Mouse (Mus musculus) mouse trophoblast stem cell (cell line): Measurements from ENCODE around the gene Nrp2.

Experiments used
- in situ Hi-C, 2 experiments: fragments of 300-500 bp; cut with MseI, MboI; formaldehyde crosslinking; loops; 2 replicates in 1 of 2; 3 replicates in 1 of 2; pipeline ENCODE4 v1.15.1; 2025

The Nrp2 gene

DNA sequence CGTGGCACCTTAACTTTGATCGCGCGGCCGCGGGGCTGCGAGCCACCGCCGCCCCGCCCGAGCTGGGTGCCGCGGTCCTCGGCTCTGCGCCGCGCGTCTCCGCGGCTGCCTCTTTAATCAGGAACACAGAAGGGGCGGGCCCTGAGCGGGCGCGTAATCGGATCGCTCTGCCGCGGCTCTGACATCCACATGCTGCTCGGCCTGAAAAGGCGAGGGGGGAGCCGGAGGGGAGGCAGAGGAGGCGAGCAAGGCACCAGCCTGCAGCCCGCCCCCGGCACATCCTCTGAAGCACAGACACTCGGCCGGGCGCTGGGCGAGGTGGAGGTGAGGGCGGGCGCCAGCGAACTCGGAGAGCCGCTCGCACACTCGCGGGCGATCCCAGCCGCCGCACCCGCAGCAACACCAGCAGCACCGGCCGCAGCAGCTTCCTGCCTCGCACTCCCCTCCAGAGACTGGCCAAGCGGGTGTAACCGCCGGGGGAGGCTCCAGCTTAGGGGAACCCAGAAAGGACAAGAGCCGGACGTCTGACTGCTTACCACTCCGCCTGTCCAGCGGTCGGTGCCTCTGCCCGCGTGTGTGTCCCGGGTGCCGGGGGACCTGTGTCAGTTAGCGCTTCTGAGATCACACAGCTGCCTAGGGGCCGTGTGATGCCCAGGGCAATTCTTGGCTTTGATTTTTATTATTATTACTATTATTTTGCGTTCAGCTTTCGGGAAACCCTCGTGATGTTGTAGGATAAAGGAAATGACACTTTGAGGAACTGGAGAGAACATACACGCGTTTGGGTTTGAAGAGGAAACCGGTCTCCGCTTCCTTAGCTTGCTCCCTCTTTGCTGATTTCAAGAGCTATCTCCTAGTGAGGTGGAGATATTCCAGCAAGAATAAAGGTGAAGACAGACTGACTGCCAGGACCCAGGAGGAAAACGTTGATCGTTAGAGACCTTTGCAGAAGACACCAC, at the start of gene Nrp2:
TSS of gene Nrp2 (plus strand) at position 128 of the 959 bp plus-strand sequence.
- in situ Hi-C loops = loop anchor here (10.0 kb wide), 2 partner anchors 221 to 309 kb away; no protein-coding TSS in a partner anchor

DNA sequence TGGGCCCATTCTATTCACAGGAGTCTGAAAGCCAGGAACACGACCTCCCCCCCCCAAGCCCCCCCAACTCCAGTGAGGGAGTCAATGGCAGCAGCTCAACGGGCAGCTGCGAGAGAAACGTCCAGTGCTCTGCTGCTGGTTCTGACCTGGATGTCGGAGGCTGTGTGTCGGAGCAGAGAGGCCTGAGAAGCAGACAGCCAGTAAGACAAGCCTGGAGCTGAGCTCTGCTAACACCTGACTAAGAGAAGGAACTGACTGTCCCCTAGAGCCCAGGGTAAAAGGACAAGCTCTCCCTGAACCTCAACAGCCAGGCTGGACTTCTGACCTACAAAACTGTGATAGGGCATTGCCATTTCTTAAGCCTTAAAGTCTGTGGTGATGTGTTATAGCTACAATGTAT, 48.6 kb upstream of the Nrp2 start:
- in situ Hi-C loops = no loop called here

DNA sequence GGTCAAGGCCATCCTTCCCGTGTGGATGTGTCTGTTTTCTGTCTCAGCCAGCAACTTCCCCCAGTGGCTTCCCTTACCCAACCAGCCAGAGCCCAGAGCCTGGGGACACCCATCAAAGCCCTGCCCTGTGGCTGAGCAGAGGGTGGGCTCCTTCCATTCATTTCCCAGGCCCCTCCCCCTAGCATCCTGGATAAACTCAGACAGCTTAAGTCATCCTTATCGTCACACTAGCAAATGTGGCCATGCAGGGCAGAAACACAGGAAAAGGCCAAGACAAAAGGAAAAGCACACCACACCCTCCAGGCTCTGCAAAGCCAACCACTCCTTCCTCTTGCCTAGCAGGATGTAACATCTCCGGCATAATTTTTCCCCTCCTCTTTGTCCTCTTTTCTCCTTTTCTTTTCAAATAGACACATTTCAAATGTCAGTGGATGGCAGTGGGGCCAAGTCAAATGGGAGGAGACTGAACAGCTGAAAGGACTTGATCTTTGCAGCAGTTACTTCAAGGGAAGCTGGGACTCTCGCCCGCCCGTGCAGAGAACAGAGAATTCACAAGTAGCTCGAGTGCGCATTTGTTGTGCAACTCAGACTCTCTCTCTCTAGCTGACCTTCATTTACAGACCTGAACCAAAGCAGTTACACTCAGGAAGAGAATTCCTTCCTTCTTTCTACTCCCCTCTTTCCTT, 38.0 kb upstream of the Nrp2 start:
- in situ Hi-C loops = no loop called here

DNA sequence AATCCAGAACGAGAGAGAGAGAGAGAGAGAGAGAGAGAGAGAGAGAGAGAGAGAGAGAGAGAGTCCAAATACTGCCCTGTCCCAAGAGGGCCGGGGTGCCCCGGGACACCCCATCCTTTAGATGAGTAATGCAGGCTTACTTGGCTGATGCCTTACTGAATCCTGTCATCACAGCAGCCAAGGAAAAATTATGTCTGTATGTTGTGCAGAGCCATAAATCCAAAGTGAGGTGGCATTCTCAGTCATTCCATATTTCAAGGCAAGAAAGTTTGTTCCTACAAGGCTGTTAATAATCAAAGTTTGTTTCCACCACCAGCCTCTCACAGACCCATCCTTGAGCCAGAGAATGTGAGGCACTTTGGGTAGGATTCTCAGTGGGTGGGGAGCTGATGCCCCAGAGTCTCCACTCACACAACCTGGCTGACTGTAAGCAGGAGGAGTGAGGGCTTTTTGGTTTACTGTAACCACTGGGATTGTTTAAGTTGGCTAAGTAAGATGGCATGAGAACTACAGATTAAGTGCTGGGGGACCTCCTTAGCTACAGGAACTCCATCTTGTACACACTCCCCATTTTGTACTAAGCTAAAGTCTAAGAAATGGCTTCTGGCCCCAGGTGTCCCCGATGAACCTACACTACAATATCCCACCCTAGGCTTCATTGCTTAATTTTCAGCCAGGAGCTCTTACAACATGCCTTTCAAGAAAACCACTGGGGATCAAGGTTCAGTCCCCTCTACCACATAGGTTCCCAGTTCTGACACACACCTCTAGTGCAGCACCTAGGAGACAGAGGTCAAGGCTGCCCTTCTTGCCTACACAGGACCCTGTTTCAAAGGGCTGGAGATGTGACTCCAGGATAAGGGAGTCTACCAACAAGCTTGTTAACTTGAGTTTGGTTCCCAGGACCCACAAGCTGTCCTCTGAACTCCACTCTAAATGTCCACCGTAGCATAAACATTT, 37.0 kb upstream of the Nrp2 start:
- in situ Hi-C loops = no loop called here

DNA sequence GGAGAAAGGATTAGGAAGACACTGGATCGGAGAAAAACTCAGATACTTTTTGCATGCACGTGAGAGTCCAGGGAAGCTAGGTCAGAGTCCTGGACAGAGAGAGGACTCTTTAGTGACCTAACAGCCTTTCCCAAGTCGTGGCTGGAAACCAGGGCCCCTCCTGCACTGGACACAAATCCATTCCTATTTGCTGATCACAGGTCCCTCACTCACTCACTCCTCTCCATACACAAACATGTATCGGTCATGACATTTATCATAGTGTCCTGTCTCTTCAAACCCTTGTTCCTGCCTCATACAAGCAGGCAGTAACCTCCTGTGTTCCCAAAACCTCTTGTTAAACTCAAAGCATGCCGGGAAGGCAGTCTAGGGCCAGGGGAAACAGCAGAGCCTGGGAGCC, 36.3 kb upstream of the Nrp2 start:
- in situ Hi-C loops = no loop called here

DNA sequence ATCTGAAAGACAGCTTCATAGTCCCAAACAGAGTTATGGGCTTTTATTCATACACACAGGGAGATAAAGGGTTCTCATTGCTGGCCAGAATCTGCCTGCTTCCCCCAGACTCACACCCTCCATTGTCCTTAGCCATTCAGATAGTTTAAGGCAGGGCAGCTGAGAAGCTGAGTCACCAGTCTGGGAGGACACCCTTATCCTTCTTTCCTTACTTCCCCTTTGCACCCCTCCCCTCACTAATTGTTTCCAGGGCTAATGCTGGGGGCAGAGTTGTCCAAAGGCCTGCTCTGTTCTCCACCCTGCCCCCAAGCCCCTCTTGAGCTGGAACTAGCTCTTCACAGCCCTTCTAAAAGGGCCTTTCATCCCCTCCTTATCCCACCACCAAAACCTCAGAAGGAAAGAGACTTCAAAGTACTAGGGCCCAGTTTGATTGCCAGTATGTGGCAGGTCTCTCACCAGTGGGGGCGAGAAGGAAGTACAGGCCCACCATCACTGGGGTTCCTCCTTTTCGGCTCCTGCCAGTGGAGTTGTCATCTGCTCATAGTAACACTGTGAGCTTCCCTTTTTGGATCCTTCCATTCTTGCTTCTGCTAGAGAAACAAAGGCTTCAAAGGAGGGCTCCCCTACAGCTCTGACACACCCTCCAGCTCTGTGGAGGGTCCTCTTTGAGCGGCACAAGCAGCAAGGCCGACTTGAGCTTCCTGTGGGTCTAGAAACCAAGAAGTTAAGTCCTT, 24.3 kb upstream of the Nrp2 start:
- in situ Hi-C loops = loop anchor here in 1 of 2 experiments (25.0 kb wide), 1 partner anchor 491 kb away; no protein-coding TSS in a partner anchor

DNA sequence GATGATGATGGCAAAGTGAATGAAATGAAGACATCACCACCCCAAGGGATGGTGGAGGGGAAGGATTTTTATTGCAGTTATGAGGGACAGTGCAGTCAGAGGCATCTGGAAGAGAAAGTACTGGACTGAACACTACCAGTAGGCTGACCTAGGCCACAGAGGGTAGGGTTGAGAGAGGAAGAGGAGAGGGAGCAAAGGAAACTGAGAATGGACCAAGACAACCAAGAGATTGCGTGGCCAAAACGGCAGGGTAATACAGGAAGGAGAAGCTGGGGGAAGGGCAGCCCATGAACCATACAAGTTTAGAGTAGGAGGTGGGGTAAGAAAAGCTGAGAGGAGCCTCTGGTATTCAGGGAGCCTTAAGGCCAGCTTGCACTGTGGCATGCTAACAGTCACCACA, 23.6 kb upstream of the Nrp2 start:
- in situ Hi-C loops = loop anchor here in 1 of 2 experiments (25.0 kb wide), 1 partner anchor 492 kb away; no protein-coding TSS in a partner anchor

DNA sequence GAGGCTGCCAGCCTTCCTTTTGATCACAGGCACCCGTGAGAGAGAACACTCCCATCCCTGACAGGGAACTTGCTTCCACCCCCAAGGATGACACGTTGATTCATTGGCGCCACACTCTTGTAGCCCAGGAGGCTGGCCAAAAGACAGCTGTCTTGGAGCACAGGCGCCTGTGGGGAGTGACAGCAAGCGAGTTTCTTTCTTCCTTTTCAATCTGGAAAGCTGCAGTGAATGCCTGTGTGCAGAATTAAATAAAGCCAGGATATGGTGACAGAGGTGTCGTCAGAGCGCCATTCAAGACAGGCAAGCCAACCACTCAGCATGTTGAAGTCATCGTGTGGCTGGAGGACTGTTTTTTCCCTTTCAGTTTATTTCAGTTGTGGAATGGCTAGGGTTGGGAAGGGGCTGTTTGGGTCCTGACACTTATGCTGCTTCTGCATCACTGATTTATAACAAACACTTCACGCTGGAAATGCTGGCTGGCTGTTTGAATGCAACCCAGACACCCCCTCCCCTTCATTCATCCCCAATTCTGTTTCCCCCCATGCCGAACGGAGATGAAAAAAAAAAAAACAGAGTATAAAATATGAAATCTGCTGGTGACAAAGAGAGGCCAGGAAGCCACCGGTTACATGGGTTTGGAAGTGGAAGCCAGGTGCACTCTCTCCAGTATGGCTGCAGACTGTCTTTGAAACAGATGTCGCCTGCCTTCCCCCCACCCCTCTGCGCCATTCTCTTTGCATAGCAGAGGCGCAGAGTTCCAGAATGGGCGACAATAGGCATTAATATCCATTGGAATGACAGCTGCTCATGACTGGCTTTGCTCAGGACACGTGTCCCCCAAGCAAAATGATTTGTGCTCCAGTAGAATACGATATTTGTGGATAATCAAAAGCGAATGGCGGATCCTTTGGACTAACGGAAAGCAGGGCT, 20.4 kb upstream of the Nrp2 start:
- in situ Hi-C loops = loop anchor here in 1 of 2 experiments (25.0 kb wide), 1 partner anchor 495 kb away; no protein-coding TSS in a partner anchor

DNA sequence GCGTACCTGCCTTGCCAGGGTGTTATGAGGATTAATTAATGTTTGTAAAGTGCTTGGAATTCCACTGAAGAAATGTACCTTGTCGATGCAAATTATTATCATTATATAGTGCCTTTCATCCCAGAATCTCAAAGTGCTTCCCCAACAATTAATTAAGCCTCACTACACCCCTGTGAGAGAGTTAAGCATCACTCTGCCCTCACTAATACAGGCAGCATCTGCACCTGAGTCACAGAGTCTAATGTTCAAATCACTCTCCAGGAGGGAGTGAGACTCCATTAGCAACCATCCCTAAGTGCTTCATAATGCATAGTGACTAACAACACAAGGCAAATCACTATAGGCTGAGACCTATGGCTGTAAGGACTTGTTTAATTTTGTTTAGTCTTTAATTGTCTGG, 19.6 kb upstream of the Nrp2 start:
- in situ Hi-C loops = loop anchor here in 1 of 2 experiments (25.0 kb wide), 1 partner anchor 496 kb away; no protein-coding TSS in a partner anchor

DNA sequence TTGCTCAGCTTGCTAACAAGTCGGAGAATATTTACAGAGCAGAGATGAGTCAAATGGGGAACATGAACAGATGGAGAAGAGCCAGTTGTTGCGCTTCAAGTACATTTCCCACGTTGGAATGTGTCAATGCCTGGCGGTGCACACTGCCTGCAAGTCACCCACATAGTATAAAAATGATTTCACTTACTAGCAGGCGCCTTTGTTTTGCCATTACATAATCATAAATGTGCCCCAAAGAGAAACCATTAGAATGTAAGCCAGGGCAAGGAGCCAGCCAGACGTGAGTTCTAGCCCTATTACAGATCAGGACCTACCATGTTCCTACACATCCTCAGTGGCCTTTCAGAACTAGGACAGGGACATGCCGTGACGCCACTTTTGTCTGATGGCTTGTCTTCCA, 15.6 kb upstream of the Nrp2 start:
- in situ Hi-C loops = loop anchor here in 1 of 2 experiments (25.0 kb wide), 1 partner anchor 500 kb away; no protein-coding TSS in a partner anchor

DNA sequence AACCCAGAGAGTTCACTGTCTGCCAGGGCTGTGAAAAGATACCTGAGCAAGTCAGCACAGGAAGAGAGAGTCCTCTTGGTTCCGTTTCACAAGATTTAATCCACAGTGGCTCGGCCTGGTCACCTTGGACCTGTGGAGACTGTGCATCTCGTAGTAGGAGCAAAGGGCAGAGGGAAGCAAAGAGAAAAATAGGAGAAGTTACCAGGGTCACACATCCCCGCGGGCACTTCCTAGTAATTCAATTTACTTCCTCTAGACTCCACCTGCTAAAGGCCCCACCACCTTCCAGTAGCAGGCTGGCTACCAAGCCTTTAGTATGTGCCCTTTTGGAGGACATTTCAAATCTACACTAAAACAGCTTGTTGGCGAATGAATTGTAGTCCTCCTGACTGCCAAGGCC, 11.9 kb upstream of the Nrp2 start:
- in situ Hi-C loops = loop anchor here in 1 of 2 experiments (25.0 kb wide), 1 partner anchor 504 kb away; no protein-coding TSS in a partner anchor

DNA sequence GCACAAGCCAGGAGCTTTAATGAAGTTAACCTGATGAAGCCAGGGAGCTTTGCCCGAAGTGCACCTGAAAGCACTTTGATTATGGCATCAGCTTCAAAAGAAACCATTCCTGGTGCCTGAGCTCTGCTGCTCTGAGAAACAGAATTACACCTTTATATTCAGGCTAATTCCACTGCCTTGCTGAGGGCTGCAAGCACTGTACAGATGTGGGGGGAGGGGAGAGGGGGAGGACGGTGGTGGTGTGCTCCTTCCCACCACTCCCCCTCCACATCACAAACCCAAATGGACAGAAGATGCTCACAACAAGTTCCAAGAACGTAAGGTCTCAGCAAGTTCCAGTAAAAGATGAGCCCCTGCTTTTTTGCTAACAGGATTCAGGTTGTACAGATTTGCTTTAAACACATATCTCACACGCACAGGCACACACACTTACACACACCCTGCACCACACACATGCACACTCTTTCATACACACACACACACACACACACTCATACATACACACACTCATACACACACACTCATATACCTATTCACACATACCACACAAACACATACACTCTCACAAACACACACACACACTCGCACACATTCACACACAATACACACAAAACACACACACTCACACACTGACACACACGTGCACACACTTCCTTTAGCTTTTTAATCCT, 6.6 kb upstream of the Nrp2 start:
- in situ Hi-C loops = loop anchor here in 1 of 2 experiments (25.0 kb wide), 1 partner anchor 509 kb away; no protein-coding TSS in a partner anchor

DNA sequence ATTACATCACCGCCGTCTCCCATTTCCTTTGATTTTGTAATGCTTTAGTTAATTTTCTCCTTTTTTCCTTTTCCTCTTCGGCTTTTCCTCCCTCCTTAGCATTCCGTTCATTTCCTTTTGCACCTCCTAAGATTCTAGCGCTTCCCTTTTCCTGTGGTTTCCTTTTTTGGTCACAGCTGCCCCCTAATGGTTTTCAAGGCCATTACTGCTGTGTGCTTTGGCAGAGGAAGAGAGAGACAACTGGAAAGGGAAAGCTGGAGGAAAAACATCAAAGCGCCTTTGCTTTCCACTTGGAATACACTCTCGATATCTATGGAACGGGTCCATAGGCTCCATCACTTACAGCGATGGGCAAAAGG, 6.1 kb upstream of the Nrp2 start:
- in situ Hi-C loops = loop anchor here in 1 of 2 experiments (25.0 kb wide), 1 partner anchor 510 kb away; no protein-coding TSS in a partner anchor

DNA sequence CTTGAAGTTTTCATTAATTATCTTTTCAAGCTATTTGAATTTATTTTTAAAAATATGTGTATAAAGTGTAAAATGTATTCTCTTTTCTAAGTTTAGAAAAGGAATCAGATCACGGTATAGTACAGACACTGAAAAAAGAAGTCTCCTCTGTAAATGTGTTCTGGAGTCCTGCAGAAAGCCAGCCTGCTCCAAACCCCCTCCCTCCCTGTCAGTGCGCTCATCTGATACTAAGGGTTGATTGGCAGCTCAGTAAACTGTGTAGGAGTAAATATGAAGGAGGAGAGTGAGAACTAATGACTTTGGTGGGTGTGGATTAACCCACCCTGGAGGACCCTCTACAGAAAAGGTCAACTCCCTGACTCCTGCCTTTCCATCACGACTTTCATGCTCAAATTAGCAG, 5.7 kb upstream of the Nrp2 start:
- in situ Hi-C loops = loop anchor here in 1 of 2 experiments (25.0 kb wide), 1 partner anchor 510 kb away; no protein-coding TSS in a partner anchor

DNA sequence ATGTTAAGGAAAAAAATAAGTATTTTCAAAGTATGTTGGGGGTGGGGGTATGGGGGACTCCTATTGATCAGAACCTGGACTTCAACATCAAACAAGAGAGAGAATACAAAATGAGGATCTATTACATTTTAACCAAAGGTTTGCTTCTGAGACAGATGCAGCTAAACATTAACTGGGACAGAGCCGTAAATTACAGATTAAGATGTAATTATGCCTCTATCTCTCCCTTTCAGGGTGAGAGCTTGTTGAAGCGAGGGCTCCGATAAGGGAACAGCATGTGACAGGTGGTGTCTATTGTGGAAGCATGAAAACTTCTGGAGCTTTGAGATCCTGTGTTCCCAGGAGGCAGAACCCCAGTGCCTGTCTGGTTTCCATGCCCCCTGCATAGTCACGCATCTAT, 3.3 kb upstream of the Nrp2 start:
- in situ Hi-C loops = loop anchor here (10.0 to 25.0 kb wide), 3 partner anchors 225 to 512 kb away; no protein-coding TSS in a partner anchor

DNA sequence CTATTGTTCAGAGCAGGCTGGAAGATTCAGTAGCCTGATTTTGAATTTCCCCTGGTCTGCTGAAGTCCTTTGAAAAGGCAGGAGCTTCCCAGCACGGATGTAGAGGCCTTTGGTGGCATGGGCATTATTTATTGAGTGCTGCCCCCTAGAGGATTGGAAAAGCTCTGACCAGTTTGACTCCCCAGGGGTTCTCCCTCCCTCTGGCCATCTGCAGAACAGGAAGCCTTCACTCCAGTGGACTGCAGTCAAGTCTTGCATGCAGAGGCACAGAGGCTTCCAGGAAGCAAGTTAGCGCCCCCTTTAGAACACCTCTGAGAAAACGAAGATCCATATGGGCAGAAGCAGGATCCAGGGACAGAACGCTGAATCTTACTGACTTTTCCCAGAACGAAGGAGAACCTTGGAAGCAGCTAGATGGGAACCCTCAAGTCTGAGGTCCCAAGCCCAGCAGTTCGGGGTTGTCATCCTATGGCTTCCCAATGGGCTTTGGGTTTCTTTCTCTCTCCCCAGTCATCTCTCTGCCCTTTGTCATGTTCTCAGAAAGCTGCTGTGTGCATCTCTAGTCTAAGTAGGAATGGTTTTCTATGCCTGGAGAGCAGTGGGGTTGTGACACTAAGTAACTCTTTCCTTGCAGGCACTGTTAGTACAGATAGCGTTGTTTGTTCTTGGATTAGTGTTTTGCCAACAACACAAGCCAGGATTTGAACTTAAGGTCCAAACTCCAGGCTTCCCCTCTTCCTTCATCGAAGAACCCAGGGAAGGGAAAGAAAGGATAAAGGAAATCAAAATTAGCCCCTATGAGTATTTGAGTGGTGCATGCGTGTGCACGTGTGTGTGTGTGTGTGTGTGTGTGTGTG, 1.8 kb upstream of the Nrp2 start:
- in situ Hi-C loops = loop anchor here (10.0 kb wide), 2 partner anchors 224 to 306 kb away; no protein-coding TSS in a partner anchor

DNA sequence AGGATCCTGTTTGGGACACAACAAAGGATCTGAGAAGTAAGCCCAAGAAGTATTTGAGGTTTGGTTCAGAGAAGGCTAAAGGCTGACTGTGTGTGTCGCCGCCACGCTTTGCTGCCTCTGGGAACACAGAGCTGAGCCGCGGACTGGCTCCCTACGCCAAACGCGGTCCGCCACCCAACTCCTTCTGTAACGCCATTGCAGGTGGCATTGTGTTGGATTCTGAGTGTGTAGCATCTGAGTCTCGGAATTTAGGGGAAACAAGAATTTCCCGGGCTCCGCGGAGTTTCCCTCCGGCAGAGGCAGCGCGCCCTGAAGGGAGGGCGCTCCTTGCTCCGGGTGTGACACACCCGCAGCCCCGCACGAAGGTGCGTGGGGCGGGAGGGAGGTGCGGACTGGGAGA, 342 bp upstream of the Nrp2 start:
- in situ Hi-C loops = loop anchor here (10.0 kb wide), 2 partner anchors 222 to 308 kb away; no protein-coding TSS in a partner anchor
